Mouse (Mus musculus): ENCODE measurements around the gene Slc39a8. TPM values are rescaled to one million over a fixed set of nuclear protein-coding genes. Genes with fewer than 3 reads are reported as not detected.

Slc39a8 gene
- polyA plus RNA-seq, 1 experiment from 2014 or later = 15.2 TPM

DNA sequence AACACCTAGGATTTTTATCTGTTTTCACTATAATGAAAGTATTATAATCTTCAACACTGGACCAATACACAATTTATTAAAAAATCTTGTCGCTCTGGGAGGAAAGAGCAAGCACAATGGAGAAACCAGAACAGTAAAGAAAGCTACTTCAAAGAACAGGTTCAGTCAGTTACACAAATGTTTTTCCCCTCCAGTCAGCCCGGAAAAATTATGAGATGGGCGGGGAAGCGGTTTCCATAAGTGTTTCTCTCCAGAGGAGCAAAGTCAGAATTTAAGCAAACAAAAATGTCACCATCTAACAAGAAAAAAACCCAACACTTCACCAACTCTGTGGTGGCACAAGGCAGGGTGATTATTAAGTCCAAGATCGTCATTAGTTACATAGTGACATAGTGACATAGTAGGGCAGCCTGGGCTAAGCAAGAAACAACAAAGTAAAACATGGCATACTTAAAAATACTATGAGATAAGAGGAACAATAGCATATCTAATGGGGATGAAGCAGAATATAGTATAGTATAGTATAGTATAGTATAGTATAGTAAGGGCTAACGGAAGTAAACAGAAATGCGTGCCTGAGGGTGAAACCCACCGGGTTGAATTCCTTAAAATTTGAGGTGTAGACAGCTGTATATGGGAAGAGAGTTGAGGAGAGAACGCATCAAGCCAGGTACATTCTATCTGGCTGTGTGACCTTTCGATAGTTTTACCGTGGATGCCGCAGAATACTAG is 61.0 kb downstream of the Slc39a8 start:
- Histone ChIP-seq H3K9ac (no peak overlapping the region), H3K27ac (replicated peaks) (no peak overlapping the region), H3K27me3 (no peaks in the 10 kb centered on the region), H3K4me2 (replicated peaks) (no peak overlapping the region), H3K36me3 (no peaks in the 10 kb centered on the region), H3K4me3 (replicated peaks) (no peak overlapping the region), H3K4me1 (no peaks in the 10 kb centered on the region), H3K9me3 (replicated peaks) (no peaks in the 10 kb centered on the region)
- 63% methylated on average over 12 of the region's 12 CpGs for WGBS
- ATAC-seq (ENCODE audit: insufficient number of reproducible peaks, low FRiP score, low TSS enrichment, low read depth) = no peak

DNA sequence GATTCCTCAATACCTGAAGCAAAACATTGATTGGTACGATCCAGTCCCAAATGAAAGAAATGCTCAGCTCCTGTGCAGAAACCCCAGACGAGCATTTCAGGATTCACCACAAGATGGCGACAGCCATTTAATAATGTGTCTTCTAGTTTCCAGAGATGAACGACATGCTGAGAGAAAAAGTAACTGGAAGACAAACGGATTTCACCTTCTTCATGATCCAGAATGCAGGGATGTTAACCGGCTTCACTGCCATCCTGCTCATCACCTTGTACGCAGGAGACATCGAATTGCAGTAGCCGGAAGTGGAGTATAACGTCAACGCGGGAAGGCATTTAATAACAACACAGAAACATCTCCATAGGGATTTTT is 61.6 kb downstream of the Slc39a8 start:
- no peaks in the 10 kb centered on the region for H3K4me1 ChIP-seq
- ATAC-seq (ENCODE audit: insufficient number of reproducible peaks, low FRiP score, low TSS enrichment, low read depth) = no peak
- WGBS = 35% methylated on average over 12 of the region's 12 CpGs
- H3K9me3 ChIP-seq (replicated peaks) = no peaks in the 10 kb centered on the region
- H3K4me3 ChIP-seq (replicated peaks) = no peak overlapping the region
- no peak overlapping the region for H3K9ac ChIP-seq
- no peak overlapping the region for H3K27ac ChIP-seq (replicated peaks)
- H3K27me3 ChIP-seq = no peaks in the 10 kb centered on the region
- no peak overlapping the region for H3K4me2 ChIP-seq (replicated peaks)
- no peaks in the 10 kb centered on the region for H3K36me3 ChIP-seq

DNA sequence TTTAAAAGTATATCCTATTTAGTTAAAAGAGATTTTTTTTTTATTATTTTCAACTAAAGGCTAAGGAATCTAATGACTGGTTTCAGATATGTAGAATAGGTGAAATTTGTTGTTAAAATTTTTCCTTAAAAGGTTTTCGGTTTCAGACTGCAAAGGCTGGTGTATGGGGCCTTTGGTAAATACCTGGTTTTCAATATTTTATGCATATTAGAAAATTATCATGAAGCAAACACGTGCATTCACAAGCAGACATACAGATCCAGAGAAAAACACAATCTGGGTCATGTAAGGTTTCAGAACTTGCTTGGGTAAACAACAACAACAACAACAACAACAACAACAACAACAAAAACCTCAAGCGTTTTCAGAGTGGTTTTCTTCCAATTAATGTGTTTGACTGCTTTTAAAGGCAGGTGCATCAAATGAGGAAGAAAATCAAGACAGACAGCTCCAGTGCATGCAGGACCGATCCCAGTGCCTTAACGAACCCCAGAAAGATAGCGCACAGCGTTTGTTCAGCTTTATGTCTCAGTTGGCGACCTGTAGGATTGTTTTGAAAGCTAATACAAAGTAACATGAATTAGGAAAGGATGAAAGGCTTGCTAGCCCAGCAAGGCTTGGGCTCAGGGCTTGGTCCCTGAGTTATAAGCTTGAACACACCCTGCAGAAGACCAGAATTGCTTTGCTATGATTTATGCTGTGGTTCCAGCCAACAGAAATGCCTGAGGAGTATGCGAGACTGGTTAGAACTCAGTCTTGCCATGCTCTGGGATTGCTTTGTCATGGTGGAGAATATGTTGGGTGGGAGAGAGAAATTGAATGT is 62.2 kb downstream of the Slc39a8 start:
- Histone ChIP-seq H3K27ac (replicated peaks) (no peak overlapping the region), H3K36me3 (no peaks in the 10 kb centered on the region), H3K9ac (no peak overlapping the region), H3K9me3 (replicated peaks) (no peaks in the 10 kb centered on the region), H3K4me1 (no peaks in the 10 kb centered on the region), H3K4me3 (replicated peaks) (no peak overlapping the region), H3K4me2 (replicated peaks) (no peak overlapping the region), H3K27me3 (no peaks in the 10 kb centered on the region)
- ATAC-seq (ENCODE audit: insufficient number of reproducible peaks, low FRiP score, low TSS enrichment, low read depth) = no peak
- 66% methylated on average over 9 of the region's 9 CpGs for WGBS

DNA sequence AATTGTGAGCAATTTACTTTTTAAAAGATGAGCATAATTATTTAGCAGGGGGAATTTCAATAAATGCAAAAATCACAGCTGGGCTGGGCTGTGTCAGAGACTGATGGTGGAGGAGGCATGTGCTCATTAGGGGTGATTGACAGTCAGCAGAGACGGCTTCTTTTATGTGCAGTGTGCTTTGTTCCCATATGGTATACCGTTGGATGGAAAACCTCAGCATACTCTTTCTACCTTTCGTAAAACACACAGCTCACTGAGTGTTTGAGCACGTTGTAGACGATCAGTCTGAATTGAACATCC is 62.7 kb downstream of the Slc39a8 start:
- Histone ChIP-seq H3K4me1 (no peaks in the 10 kb centered on the region), H3K9me3 (replicated peaks) (no peaks in the 10 kb centered on the region), H3K9ac (no peak overlapping the region), H3K27me3 (no peaks in the 10 kb centered on the region), H3K4me2 (replicated peaks) (no peak overlapping the region), H3K4me3 (replicated peaks) (no peak overlapping the region), H3K36me3 (no peaks in the 10 kb centered on the region), H3K27ac (replicated peaks) (no peak overlapping the region)
- no peak for ATAC-seq (ENCODE audit: insufficient number of reproducible peaks, low FRiP score, low TSS enrichment, low read depth)
- 51% methylated on average over 5 of the region's 5 CpGs for WGBS

GRCm38 (mm10) chr3:135889401-135889800 is 64.3 kb downstream of the Slc39a8 start:
- Histone ChIP-seq H3K9me3 (replicated peaks) (no peaks in the 10 kb centered on the region), H3K9ac (no peak overlapping the region), H3K4me2 (replicated peaks) (no peak overlapping the region), H3K4me3 (replicated peaks) (no peak overlapping the region), H3K36me3 (no peaks in the 10 kb centered on the region), H3K27ac (replicated peaks) (no peak overlapping the region), H3K4me1 (no peaks in the 10 kb centered on the region), H3K27me3 (no peaks in the 10 kb centered on the region)
- no peak for ATAC-seq (ENCODE audit: insufficient number of reproducible peaks, low FRiP score, low TSS enrichment, low read depth)

GRCm38 (mm10) chr3:135903366-135903765 is 78.3 kb downstream of the Slc39a8 start:
- H3K36me3 ChIP-seq = no peaks in the 10 kb centered on the region
- H3K27ac ChIP-seq (replicated peaks) = no peak overlapping the region
- 82% methylated on average over 1 of the region's 1 CpGs for WGBS
- H3K4me1 ChIP-seq = no peaks in the 10 kb centered on the region
- no peak overlapping the region for H3K9ac ChIP-seq
- H3K9me3 ChIP-seq (replicated peaks) = no peaks in the 10 kb centered on the region
- no peaks in the 10 kb centered on the region for H3K27me3 ChIP-seq
- H3K4me2 ChIP-seq (replicated peaks) = no peak overlapping the region
- no peak overlapping the region for H3K4me3 ChIP-seq (replicated peaks)
- no peak for ATAC-seq (ENCODE audit: insufficient number of reproducible peaks, low FRiP score, low TSS enrichment, low read depth)

DNA sequence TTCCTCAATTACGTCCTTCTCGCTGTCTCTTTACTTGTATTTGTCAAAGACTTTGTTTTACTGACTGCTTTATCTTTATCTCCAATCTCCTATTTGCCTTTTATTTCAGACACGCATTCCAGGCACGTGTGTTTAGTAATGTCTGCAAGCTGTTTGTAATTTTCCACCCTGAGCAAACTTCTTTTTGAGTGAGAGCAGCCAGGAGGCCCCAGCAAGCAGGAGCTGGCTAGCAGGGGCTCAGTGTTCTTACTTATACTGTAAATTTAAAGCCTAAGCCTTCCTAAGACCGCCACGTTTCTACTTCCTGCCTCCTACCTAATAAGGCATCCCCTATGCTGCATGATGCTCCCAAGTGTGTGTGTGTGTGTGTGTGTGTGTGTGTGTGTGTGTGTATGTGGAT is 79.8 kb downstream of the Slc39a8 start:
- ATAC-seq (ENCODE audit: insufficient number of reproducible peaks, low FRiP score, low TSS enrichment, low read depth) = no peak
- Histone ChIP-seq H3K4me2 (replicated peaks) (no peak overlapping the region), H3K9me3 (replicated peaks) (no peaks in the 10 kb centered on the region), H3K4me3 (replicated peaks) (no peak overlapping the region), H3K4me1 (no peaks in the 10 kb centered on the region), H3K27ac (replicated peaks) (no peak overlapping the region), H3K9ac (no peak overlapping the region), H3K36me3 (no peaks in the 10 kb centered on the region), H3K27me3 (no peaks in the 10 kb centered on the region)
- 30% methylated on average over 6 of the region's 6 CpGs for WGBS

DNA sequence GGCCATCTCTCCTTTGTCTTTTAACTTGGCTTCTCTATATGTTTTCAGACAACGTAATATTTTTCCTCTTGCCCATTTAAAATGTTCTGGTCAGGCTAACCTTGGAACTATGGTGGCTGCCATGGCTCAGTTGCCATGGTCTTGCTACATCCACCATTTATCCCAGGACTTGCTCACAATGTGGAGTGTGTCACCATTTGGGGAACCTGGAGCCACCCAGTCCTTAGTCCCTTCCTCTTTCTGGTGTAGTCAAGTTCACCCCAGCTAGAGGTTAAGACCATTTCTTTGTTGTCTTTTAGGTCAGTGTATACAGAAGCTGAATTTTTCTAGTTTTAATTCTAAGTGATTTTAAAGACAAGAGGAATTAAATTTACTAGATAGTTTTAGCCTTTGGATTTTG is 80.7 kb downstream of the Slc39a8 start:
- 77% methylated on average over 1 of the region's 1 CpGs for WGBS

DNA sequence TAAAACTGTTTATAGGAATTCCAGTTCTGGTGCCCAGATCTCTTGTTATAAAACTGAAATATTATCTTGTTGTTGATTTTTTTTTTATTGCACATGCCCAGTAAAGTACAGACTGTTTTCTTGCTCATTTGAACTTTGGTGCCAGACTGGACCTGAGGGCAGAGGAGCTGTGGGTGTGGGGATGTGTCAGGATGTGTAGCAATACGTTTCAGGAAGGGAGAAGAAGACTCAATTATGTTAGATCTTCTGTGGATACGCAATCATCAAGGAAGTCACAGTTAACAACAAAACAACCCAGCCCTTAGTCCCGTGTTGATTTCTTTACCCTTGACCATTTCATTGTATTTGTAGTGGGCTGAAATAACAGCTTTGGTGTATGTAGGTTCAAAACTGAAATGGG is 81.9 kb downstream of the Slc39a8 start:
- Histone ChIP-seq H3K27ac (replicated peaks) (no peak overlapping the region), H3K4me1 (no peaks in the 10 kb centered on the region), H3K36me3 (no peaks in the 10 kb centered on the region), H3K9ac (no peak overlapping the region), H3K4me2 (replicated peaks) (no peak overlapping the region), H3K9me3 (replicated peaks) (no peaks in the 10 kb centered on the region), H3K4me3 (replicated peaks) (no peak overlapping the region), H3K27me3 (no peaks in the 10 kb centered on the region)
- 63% methylated on average over 3 of the region's 3 CpGs for WGBS
- ATAC-seq (ENCODE audit: insufficient number of reproducible peaks, low FRiP score, low TSS enrichment, low read depth) = no peak

More for the DNA sequence above, 80.7 kb downstream of the Slc39a8 start:
- Histone ChIP-seq H3K36me3 (no peaks in the 10 kb centered on the region), H3K27me3 (no peaks in the 10 kb centered on the region), H3K4me3 (replicated peaks) (no peak overlapping the region), H3K9ac (no peak overlapping the region), H3K4me2 (replicated peaks) (no peak overlapping the region), H3K27ac (replicated peaks) (no peak overlapping the region), H3K4me1 (no peaks in the 10 kb centered on the region), H3K9me3 (replicated peaks) (no peaks in the 10 kb centered on the region)
- no peak for ATAC-seq (ENCODE audit: insufficient number of reproducible peaks, low FRiP score, low TSS enrichment, low read depth)

GRCm38 (mm10) chr3:135915941-135916340 is 90.9 kb downstream of the Slc39a8 start:
- H3K9ac ChIP-seq = no peak overlapping the region
- no peaks in the 10 kb centered on the region for H3K27me3 ChIP-seq
- no peaks in the 10 kb centered on the region for H3K36me3 ChIP-seq
- no peaks in the 10 kb centered on the region for H3K4me1 ChIP-seq
- no peak overlapping the region for H3K27ac ChIP-seq (replicated peaks)
- H3K4me3 ChIP-seq (replicated peaks) = no peak overlapping the region
- no peaks in the 10 kb centered on the region for H3K9me3 ChIP-seq (replicated peaks)
- no peak overlapping the region for H3K4me2 ChIP-seq (replicated peaks)
- ATAC-seq (ENCODE audit: insufficient number of reproducible peaks, low FRiP score, low TSS enrichment, low read depth) = no peak
- 84% methylated on average over 4 of the region's 4 CpGs for WGBS

DNA sequence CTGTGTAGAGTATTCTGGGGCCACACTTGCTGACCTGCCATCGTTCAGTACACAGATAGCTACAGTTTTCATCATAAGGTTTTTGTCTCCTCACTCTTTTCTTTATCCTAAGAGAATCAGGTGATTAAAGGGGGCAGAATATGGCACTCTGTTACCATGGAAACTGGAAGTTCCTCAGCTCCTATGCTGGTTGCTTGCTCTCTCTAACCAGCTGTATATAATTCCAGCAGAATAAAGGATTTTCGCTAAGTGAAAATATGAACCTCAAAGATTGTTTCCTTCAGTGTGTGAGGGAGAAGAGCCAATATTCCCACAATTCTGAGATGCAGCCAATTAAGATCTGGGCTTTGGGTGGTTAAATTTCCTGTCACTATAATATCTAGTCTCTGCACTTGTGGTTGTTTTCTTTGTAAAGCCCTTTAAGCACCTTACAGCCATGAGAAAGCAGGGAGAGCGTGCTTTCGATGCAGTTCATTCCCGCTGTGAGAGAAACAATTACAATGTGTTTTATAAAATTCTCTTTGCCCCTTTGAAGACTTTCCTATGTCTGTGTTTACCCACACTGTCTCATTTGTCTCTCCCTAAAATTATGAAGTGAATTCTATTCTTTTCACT is 93.6 kb downstream of the Slc39a8 start:
- Histone ChIP-seq H3K9me3 (replicated peaks) (no peaks in the 10 kb centered on the region), H3K4me3 (replicated peaks) (no peak overlapping the region), H3K4me2 (replicated peaks) (no peak overlapping the region), H3K27ac (replicated peaks) (no peak overlapping the region), H3K4me1 (no peaks in the 10 kb centered on the region), H3K36me3 (no peaks in the 10 kb centered on the region), H3K9ac (no peak overlapping the region), H3K27me3 (no peaks in the 10 kb centered on the region)
- WGBS = 58% methylated on average over 5 of the region's 5 CpGs
- ATAC-seq (ENCODE audit: insufficient number of reproducible peaks, low FRiP score, low TSS enrichment, low read depth) = no peak

Measured in embryonic facial prominence, embryonic 15.5 days (tissue).